Mouse (Mus musculus) C2C12 (cell line): Measurements from ENCODE around the gene Dgka.

Source experiments
- CEBPB ChIP-seq: IDR thresholded peaks from one replicate; pipeline ENCODE4 v1.6.1; 2011; ENCODE audit warnings: low read depth, mild to moderate bottlenecking, control low read depth, moderate library complexity
- CTCF ChIP-seq: IDR thresholded peaks from one replicate; pipeline ENCODE4 v1.5.1; 2011; ENCODE audit not compliant: control insufficient read depth, insufficient read depth, insufficient read length
- FOSL1 ChIP-seq: IDR thresholded peaks from one replicate; pipeline ENCODE4 v1.8.0; 2011; ENCODE audit warnings: mild to moderate bottlenecking, low read length; ENCODE audit not compliant: poor library complexity, insufficient read depth, severe bottlenecking
- MYOG ChIP-seq: IDR thresholded peaks from one replicate; pipeline ENCODE4 v1.6.1; 2011; ENCODE audit not compliant: control insufficient read depth, insufficient read length; ENCODE audit errors: extremely low read depth
- USF1 ChIP-seq: IDR thresholded peaks from one replicate; pipeline ENCODE4 v1.6.1; 2011; ENCODE audit warnings: low read depth, mild to moderate bottlenecking, control low read depth, moderate library complexity

DNA sequence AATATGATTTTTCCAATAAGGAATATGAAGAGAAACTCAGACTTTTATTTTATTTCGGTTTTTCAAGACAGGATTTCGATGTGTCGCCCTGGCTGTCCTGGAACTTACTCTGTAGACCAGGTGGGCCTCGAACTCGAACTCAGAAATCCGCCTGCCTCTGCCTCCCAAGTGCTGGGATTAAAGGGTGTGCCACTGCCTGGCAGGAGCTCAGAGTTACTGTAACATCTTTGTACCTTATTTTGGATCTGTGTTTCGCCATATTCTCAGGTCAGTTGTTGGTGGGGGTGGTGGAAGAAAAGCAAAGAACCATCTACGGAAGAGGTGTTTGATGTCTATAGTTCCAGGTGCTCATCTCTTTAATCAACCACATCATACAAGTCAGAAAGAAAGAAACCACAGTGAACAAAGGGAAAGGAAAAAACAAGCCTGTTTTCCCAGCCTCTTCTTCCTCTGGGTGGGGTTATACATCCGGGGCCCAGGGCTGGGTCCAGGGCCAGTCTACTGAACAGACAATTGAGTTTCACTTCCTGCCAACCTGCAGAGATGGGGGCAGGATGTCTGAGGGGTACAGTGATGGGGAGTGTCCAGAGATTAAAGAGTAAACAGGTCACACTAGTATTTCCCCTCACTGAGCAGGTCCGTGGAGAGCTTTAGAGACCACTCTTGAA, 1.4 kb upstream of the Dgka start:
- TF ChIP-seq CTCF (no peak), FOSL1 (no peak), USF1 (no peak), MYOG (no peak), CEBPB (no peak)
